Mouse (Mus musculus) megakaryocyte-erythroid progenitor cell, adult 5-6 weeks (primary cell): ENCODE results near the gene Tenm2. TPM values are rescaled to one million over a fixed set of nuclear protein-coding genes. Genes with fewer than 3 reads are reported as not detected.
A peak's percentile ranks its signal among the peaks of the same experiment; 100 is the strongest.

ENCODE experiments used
- ATAC-seq: replicated peaks from 2 replicates; pipeline ENCODE4 v1.8.0; 2016; ENCODE audit warnings: mild to moderate bottlenecking, inconsistent platforms; ENCODE audit not compliant: severe bottlenecking, poor library complexity, low FRiP score, low TSS enrichment
- total RNA-seq, 2 experiments: library from RNA; stranded (forward) in 1 of 2; stranded (reverse) in 1 of 2; fragments of 200-1000, 215-1000 nt in 1 of 2; fragments of >200 nt in 1 of 2; fragmentation: Nextera tagmentation in 1 of 2; gene quantifications; 2 replicates each; pipeline ENCODE4 v1.2.3; 2014 to 2017

Gene Tenm2
- total RNA-seq, 2 experiments from 2014 or later: not detected

DNA sequence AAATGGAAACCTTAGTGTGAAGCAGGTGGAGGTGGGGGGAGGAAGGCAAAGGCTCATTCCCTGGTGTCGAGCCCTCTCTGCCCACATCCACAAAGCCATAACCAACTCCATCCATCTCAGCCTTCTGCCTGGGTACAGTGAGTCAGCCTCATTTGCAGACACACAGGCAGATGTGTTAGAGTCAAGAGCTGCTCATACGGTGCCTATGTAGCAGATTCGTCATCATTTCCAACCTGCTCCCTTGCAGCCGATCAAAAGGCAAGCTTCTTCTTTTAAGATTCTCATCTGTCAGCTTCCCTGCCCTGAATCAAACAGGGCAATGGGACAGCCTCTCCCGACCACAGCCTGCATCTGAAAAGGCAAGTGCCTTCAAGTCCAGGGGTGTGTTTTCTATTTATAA is 979.0 kb downstream of the Tenm2 start:
- ATAC-seq: no peak

DNA sequence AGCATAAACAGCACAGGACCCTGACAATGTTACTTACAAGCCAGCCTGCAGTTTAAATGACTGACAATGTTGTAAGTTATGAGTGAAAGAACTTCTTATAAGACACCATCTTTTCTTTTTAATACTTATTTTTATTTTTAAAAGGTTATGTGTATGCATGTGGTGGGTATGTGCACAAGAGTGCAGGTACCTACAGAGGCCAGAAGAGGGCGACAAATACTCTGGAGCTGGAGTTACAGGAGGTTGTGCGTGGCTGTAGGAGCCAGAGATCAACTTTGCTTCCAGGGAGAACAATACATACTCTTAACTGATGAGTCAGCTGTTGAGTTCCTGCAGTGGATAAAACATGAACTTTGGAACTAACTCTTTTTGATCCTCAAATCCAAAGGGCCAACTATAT is 981.7 kb downstream of the Tenm2 start:
- no peak for ATAC-seq

DNA sequence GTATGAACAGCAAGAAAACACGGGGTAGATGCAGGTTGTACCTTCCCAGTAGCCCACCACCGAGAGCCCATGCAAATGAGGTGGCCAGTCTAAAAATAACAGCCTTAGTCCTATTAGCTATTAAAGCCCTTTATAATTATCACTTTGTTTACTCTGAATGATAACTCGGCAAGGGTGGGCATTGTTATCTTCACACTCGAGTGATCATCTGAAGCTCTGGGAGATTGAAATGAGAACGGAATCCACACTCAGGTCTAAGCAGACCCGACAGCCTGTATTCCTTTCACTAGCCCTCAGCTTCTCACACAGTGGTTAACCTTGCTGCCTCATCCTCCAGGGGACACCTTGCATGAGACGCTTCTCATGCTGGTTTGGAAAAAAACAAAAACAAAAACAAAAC is 985.7 kb downstream of the Tenm2 start:
- no peak for ATAC-seq

DNA sequence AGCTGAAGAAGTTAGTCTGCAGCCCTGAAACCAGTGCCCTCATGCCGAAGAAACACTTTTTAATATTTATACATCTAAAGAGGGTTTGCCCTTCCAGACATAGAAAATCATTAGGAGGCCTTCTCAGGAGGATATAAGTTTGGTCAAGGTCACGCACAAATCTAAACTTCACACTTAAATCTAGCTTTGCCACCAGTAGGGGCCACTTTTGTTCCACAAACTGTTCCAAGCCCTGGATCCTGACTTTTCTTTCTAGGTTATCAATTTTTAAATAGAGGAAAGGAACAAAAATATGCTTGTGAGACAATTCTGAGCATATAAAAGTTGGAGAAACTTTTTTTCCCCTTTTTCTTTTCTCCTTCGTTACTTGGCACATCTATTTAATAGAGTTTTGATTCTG is 989.6 kb downstream of the Tenm2 start:
- no peak for ATAC-seq

DNA sequence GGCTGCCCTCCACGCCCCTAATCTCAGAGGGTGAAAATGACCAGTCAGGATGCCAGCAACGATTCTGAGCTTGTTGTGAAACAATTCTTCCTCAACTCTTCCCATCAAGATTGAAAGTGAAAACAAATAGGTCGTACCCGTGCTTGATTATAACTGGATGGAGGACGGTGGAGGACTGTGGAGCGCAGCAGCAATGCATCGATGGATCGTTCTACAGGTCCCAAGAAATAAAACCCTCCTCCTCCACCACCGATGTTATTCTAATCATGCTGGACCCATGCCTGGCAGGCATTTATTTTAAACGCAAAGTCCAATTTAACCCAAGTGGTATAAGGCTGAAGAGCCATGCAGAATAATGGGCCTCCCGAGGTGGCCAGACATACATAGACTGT is 991.3 kb downstream of the Tenm2 start:
- ATAC-seq: no peak

DNA sequence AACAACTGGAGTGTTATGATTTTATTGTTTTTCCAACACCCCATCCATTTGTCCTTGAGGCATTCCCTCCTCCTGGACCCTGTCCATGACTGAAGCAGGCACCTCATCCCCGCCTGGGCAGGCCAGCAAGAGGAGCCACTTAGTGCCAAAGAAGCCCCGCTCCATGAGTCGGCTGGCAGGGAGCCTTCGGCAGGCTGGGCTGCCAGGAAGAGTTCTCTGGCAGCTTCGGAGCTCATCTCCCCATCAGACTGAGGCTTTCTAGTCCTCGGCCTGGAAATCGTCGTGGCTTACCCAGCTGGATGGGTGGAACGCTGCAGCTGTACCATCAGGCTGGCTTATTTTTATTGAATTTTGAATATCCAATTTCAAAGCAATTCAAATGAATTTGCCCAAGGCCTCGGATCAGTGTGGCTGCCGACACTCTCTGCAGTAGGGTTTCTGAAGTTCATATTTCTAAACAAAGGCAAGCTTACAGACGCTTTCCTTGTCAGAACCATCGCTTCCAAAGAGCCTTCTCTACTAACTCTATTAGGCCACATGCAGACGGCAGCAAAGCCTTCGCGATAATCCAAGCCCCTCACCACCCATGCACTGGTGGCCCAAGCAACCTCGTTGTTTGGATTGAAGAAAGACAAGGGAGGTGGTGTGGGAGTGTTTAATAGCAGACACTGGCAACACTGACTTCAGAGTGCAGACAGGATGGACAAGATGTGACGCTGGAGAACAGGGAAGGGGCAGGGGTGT is 991.8 kb downstream of the Tenm2 start:
- ATAC-seq: no peak

DNA sequence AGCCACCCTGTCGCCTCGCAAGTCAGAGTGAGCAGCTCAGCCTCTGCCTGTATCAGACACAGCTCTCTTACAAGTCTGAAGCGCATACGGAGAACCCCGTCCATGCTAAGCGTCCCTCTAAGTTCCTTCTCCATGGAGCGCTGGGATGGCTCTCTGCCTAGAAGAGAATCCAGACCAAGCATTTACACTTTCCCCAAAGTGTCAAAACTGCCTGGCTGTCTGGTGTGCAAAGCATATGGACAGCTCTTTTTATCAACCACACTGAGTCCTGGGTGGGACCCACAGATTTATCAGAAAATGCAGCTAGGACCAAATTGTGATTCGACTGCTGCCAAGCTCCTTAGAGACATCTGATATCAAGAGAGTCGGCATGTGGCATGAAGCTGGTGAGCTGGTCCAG is 996.9 kb downstream of the Tenm2 start:
- no peak for ATAC-seq

DNA sequence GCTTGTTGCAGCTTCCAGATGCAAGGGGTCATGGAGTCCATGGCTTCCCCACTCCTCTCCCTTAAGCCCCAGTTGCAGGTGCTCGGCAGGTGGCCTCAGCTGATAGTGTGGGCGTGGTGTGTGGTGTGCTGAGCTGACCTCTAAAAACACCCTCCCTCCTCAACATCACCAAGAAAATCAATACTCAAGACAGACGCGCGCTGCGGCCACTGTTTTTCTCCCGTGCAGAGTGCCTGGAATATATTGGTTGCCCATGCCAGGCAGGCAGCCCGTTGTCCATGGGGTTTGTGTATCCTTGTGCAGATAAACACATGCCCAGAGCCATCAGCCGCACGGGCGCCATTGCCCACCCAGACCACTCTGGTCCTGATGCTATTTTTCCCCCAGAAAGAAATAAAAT is 1007.1 kb downstream of the Tenm2 start:
- ATAC-seq: no peak

DNA sequence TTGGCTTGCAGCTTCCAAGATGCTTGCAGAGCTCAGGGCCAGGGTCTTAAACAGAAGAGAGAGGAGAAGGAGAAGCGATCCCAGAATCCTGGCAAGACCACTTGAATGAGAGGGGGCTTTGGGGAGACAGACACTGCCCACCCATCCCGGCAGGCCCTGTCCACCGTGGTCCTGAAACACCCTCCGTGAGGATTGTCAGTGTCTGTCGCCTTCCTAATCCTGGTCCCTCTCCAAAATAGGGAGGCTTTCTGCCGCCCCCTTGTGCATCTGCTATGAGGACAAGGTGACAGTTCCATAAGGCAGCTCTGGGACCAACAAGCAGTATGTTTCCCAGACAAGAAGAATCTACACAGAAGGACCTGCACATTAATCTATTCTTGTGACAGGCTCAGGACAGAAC is 1007.6 kb downstream of the Tenm2 start:
- no peak for ATAC-seq

DNA sequence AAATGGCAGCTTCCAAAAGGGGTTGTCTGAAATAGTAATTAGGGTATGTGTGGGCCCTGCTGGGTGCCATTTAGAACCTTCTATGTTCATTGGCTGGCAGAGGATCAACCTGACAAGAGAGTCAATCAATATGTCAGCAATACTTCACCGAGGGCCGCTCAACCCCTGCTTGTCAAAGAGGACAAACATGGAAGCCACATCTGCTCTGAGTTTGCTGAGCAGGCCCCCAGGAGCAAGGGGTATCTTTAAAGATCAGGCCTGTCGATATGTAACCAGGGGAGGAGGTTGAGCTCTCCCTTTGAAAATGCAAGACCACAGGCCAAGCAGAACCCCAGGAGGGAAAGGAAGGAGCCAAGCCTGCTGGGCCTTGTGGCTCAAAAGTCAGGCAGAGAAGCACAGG is 1009.7 kb downstream of the Tenm2 start:
- no peak for ATAC-seq

DNA sequence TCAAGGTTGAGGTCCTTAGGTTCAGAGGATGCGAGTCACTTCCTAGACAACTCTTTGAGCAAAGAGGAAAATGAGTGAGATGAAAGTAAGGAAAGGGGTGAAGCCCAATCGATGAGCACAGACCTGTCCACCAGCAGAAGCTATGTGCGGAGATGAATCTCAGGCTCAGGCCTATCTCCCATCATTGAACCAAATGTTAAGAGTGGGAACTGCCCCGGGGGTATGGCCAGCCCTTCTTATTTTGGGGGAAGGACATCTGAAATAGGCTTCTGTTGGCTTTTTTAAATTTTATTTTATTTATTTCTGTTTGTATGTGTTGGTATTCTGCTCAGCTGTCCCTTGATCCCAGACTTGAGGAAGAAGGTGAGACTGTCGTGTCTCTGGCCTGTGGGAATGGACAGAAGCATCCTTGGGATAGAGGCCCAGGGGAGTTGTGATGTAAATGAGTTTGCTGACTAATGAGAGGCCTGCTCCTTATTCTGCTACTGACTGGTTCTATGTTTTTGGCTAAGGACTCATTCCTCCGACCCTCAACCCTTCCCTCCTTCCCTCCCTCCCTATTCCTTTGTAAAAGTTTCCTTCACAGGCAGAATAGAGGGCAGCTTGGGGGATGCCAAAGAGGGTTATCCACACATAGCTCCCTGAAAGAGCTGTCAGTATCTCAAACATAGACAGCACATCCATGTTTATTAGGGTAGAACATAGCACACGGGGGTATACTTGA is 1011.9 kb downstream of the Tenm2 start:
- no peak for ATAC-seq

DNA sequence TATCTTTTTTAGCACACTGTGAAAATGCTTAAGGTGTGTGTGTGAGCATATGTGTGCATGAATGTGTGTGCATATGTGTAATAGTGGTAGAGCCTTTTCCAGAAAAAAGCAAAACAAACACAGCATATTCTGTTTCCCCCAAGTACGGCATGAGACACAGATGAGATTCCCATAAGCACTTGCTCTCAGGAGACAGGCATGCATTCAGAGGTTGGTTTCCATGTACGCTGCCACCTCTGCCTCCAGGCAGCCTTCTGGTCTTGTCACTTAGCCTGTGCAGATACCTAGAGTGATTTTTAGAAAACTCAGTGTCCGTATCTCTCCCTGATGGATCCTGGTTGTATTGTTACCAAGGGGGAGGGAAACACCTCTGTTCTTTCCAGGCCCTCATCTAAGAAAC is 1013.7 kb downstream of the Tenm2 start:
- no peak for ATAC-seq

DNA sequence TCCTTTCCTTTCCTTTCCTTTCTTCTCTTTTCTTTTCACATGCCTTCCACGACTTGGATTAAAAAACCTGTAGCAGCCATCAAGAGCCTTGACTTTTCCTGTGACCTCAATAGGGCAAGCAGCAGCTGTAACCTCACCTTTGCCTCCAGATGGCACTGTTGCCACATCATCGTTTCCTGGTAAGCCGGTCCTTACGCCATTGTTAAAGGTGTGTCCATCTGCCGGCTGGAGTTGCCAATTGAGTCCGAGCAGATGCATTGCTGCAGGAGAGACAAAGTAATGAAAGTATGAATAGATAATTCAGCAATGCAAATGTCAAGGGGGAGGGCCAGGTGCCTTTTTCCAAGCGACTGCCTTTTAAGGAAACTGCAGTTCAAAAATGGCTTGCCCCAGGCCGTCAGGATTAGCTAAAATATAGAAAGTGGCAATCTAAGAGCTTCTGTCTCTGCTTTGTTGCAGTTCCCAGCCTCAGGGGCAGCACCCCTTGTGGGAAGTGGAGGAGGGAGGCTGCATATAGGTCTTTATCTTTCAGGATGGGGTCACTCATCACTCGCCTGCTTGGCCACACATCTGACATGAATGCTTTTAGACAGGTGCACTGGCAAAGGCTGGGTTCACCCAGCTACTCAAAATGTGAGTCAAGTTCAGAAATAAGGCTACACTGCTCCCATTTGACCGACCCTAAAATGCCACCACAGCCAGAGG is 1014.3 kb downstream of the Tenm2 start:
- ATAC-seq: peak; percentile 78

DNA sequence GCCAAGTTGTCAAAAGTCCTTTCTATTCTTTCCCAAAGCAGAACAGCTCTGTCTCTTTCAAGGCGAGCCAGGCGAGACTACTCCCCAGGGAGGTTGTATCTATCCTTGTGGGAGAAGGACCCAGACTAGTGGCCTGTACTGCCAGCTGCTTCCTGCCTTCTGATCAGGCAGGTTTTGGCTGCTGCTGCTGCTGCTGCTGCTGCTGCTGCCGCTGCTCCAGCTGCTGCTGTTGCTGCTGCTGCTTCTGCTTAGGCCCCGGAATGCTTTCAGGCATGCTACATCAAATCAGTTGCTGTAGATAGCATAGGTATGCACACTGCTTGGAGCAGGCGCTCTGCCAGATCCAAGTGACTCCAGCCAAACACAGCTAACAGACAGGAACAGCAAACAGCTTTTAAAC is 1015.1 kb downstream of the Tenm2 start:
- ATAC-seq: no peak

DNA sequence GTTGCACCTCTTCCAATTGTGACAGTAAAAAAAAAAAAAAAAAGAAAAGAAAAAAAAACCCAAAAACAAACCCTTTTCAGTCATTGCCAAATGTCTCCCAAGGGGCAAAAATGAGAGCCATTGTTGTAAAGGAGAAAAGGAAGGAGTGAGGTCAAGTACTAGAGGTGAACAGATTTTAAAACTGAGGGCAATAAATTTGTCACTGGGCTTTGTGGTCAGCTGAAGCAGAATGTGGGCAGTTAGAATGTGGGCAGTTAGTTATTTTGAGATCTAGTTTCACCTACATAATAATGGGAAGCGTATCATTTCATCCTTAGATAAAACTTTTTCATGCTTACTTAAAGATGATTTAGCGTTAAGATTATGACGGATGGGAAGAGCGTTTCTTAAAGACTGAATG is 1016.2 kb downstream of the Tenm2 start:
- ATAC-seq: no peak

DNA sequence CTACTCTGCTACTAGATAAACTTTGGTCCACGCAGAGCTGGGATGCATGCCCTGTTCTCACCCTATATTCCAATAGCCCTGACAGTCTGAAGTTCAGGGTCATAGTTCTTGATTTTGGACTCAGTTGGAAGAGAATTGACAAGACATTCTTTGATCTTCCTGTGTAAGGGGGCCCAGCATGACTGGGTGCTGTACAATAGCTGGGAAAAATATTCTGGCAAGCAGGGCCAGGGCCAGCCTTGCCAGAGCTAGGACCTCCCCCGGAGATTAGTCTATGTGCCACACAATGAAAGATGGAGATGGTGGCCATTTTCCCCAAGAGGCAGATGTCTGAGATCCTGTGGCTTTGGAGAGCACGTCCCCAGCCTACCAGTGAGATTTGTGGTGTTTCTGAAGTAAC is 1021.2 kb downstream of the Tenm2 start:
- no peak for ATAC-seq

DNA sequence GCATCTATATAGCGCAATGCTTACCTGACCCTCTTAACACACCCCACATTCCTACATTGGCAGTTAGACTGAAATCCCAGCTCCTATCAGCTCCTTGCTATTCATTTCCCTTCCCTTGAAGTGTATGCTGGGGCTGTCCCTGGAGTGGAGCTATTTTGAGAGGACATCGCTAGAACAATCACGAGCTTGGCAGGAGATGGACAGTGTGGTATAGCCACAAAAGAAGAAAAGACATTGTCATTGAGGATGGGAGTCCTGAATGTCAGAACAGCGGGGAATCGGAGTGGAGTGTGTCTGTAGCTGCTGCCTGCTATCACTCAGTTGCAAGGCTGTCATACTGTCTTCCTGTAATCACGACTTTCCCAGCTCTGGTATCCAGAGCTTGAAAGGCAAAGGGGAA is 1031.4 kb downstream of the Tenm2 start:
- ATAC-seq: no peak

DNA sequence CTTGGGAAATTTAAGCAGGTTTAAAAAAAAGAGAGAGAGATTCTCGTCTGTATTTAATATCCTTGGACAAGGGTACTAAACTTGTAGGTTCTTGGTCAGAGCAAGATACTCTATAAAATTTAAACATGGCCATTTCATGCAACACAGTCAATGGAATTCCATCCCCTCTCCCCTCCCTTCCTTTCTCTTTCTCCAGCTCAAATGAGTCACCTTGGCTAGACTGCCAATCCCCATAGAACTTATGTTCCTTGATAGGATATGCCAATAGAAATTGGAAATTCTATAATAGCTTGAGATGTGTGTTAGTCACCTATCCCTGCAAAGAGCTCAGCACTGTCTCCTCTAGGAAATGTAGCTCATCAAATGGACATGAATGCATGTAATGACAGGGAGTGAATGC is 1031.9 kb downstream of the Tenm2 start:
- ATAC-seq: no peak

DNA sequence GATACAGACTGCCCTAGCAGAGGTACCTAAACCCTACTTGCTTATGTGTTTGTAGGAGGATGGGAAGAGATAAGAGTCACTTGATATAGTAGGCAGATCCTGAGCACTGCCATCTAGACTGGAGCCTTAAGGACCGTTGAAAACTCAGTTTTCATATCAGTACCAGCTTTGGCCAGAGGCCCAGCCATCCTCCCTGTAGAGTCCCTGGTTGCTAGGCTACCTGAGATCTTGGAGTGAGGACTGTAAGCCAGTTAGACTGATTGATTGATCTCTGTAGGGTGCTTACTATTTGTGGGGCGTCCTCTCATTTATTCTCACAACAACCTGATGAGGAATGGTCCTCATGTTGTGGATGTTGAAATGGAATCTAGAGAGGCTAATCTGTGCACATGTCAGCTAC is 1041.4 kb downstream of the Tenm2 start:
- no peak for ATAC-seq

DNA sequence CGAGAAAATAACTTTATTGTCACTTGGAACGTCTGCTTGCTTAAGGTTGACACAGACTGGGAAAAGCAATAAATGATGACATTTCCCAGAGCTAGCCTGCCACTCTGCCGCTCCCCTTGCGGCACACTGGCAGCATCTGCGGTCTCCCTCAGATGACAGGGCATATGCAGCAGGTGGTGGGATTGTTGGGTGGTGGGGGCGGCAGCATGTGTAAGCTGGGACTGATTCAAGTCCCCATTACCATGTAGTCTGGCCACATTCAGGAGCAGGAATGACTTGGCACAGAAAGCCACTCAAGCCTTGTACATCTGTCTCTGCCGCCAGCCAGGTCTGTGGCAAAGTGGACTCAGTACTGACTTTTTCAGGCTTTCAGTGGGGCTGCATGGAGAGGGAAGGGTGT is 1059.7 kb downstream of the Tenm2 start:
- ATAC-seq: no peak
